Mouse (Mus musculus) myocyte (in vitro differentiated cells): Measurements from ENCODE around the gene Rbms1. TPM values are rescaled to one million over a fixed set of nuclear protein-coding genes. Genes with fewer than 3 reads are reported as not detected.

Source experiments
- H3K27me3 ChIP-seq: one replicate; pipeline ENCODE4 v1.6.1; 2011; ENCODE audit not compliant: control insufficient read depth, insufficient read depth, insufficient read length
- H3K36me3 ChIP-seq: one replicate; pipeline ENCODE4 v1.6.1; 2011; ENCODE audit not compliant: control insufficient read depth, insufficient read depth
- H3K4me2 ChIP-seq: one replicate; pipeline ENCODE4 v1.6.1; 2011; ENCODE audit warnings: low read depth, control low read depth
- H3K4me3 ChIP-seq: one replicate; pipeline ENCODE4 v1.5.1; 2011; ENCODE audit warnings: mild to moderate bottlenecking, control low read depth, moderate library complexity
- H3K79me2 ChIP-seq: one replicate; pipeline ENCODE4 v1.6.1; 2011; ENCODE audit not compliant: control insufficient read depth, insufficient read depth
- H3ac ChIP-seq: one replicate; pipeline ENCODE4 v1.6.1; 2011; ENCODE audit not compliant: control insufficient read depth, insufficient read length
- CEBPB ChIP-seq: IDR thresholded peaks from 2 replicates; pipeline ENCODE4 v1.6.1; 2011; ENCODE audit warnings: mild to moderate bottlenecking, moderate library complexity; ENCODE audit not compliant: poor library complexity, insufficient read depth, severe bottlenecking
- E2F4 ChIP-seq: IDR thresholded peaks from one replicate; pipeline ENCODE4 v1.6.1; 2011; ENCODE audit warnings: mild to moderate bottlenecking, control low read depth, moderate library complexity; ENCODE audit not compliant: insufficient read depth
- MAX ChIP-seq: IDR thresholded peaks from one replicate; pipeline ENCODE4 v1.6.1; 2011; ENCODE audit warnings: low read depth, mild to moderate bottlenecking, control low read depth
- MYOD1 ChIP-seq, 3 experiments: IDR thresholded peaks; one replicate each; pipeline ENCODE4 v1.6.1; 2011; ENCODE audit warnings: control low read depth in 2 of 3, low read depth in 2 of 3, mild to moderate bottlenecking in 2 of 3, moderate library complexity in 1 of 3; ENCODE audit not compliant: insufficient read length in 2 of 3, control insufficient read depth in 1 of 3
- MYOG ChIP-seq, 3 experiments: IDR thresholded peaks; one replicate each; pipeline ENCODE4 v1.6.1; 2011; ENCODE audit warnings: control low read depth in 2 of 3, low read depth in 2 of 3, mild to moderate bottlenecking in 2 of 3; ENCODE audit not compliant: insufficient read length in 2 of 3, control insufficient read depth in 1 of 3, insufficient read depth in 1 of 3
- POLR2A ChIP-seq: IDR thresholded peaks from one replicate; pipeline ENCODE4 v1.6.1; 2011; ENCODE audit warnings: low read depth, mild to moderate bottlenecking, control low read depth, moderate library complexity; ENCODE audit not compliant: insufficient read length
- POLR2AphosphoS2 ChIP-seq: IDR thresholded peaks from one replicate; pipeline ENCODE4 v1.6.1; 2011; ENCODE audit warnings: low read depth, control low read depth; ENCODE audit not compliant: insufficient read length
- REST ChIP-seq: IDR thresholded peaks from one replicate; pipeline ENCODE4 v1.6.1; 2011; ENCODE audit warnings: mild to moderate bottlenecking, control low read depth, moderate library complexity; ENCODE audit not compliant: insufficient read depth, insufficient read length
- SRF ChIP-seq: IDR thresholded peaks from one replicate; pipeline ENCODE4 v1.6.1; 2011; ENCODE audit warnings: low read depth; ENCODE audit not compliant: control insufficient read depth, insufficient read length
- TCF12 ChIP-seq: IDR thresholded peaks from one replicate; pipeline ENCODE4 v1.6.1; 2011; ENCODE audit warnings: mild to moderate bottlenecking, control low read depth; ENCODE audit not compliant: poor library complexity, insufficient read depth, severe bottlenecking
- TCF3 ChIP-seq: IDR thresholded peaks from one replicate; pipeline ENCODE4 v1.6.1; 2011; ENCODE audit warnings: low read depth, control low read depth; ENCODE audit not compliant: insufficient read length
- USF1 ChIP-seq: IDR thresholded peaks from one replicate; pipeline ENCODE4 v1.6.1; 2011; ENCODE audit warnings: low read depth, mild to moderate bottlenecking, control low read depth, moderate library complexity
- polyA plus RNA-seq: library from polyadenylated mRNA; unstranded; fragments of >200 nt; fragmentation: generic; extraction: Trizol; gene quantifications from one replicate; pipeline ENCODE4 v1.2.1, GENCODE M21; 2012; ENCODE audit warnings: missing spikeins

The Rbms1 gene
- polyA plus RNA-seq, 1 experiment: 34.8 TPM

DNA sequence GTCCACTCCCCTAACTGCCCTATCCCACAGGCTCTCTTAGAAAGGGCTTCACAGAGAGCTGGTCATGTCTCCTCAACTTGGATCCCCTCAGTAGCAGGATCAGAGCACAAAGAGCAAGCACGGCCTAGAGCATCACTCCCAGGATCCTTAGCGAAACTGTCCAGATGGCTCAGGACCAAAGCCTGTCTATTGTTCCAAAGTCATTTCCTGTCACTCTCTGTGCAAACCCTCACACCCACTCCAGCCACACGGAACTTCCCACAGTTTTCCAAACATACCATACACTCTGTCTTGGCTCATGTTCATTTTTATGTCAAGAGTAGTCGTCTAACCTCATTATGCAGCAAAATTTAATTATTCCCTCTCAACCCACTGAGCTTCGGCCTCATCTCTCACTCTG, 40.6 kb downstream of the Rbms1 start:
- H3ac ChIP-seq: no peak overlapping the region
- H3K4me3 ChIP-seq: no peak overlapping the region
- H3K4me2 ChIP-seq: no peak overlapping the region
- no peak for TF ChIP-seq MYOG (IDR thresholded peaks at IDR 0.05; ENCODE audit: control insufficient read depth in 1 of 3, insufficient read depth in 1 of 3, insufficient read length in 2 of 3, low read depth in 2 of 3)
- TF ChIP-seq POLR2AphosphoS2: no peak
- TF ChIP-seq POLR2A: no peak
- no peak for TF ChIP-seq MYOD1 (IDR thresholded peaks at IDR 0.05; ENCODE audit: control insufficient read depth in 1 of 3, insufficient read length in 2 of 3, low read depth in 2 of 3)
- no peak for TF ChIP-seq USF1
- TF ChIP-seq E2F4: no peak
- no peak for TF ChIP-seq CEBPB
- no peak for TF ChIP-seq MAX
- TF ChIP-seq TCF12: no peak
- no peak for TF ChIP-seq SRF
- no peaks in the 10 kb centered on the region for H3K27me3 ChIP-seq
- peaks cover 68% of the 10 kb centered on the region for H3K79me2 ChIP-seq
- H3K36me3 ChIP-seq: no peaks in the 10 kb centered on the region

GRCm38 (mm10) chr2:60920076-60920475, 42.9 kb downstream of the Rbms1 start:
- Histone ChIP-seq H3K4me3 (no peak overlapping the region), H3K36me3 (no peaks in the 10 kb centered on the region)
- TF ChIP-seq MAX (no peak), CEBPB (no peak), E2F4 (no peak), POLR2A (no peak), REST (no peak), SRF (no peak), TCF3 (no peak), MYOD1 (IDR thresholded peaks at IDR 0.05; ENCODE audit: control insufficient read depth in 1 of 3, insufficient read length in 2 of 3, low read depth in 2 of 3) (no peak), MYOG (IDR thresholded peaks at IDR 0.05; ENCODE audit: control insufficient read depth in 1 of 3, insufficient read depth in 1 of 3, insufficient read length in 2 of 3, low read depth in 2 of 3) (no peak), USF1 (no peak), TCF12 (no peak), POLR2AphosphoS2 (no peak)

DNA sequence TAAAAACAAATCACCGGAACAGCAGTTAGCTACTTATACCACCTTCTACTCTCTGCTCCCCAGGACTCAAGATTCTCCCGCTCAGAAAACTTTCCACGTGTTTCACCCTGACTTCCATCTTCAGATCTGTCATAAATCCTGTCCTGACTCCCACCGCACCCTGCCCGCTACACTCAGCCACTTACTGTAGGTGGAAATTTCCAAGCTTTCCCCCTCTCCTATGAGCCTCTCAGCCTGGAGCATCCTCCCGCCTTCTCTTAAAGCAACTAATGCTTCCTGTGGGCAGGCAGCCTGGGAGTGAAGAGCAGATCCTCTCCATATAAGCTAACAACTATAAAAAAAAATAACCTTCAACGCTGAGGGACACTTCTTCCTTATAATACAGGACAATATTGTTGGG, 44.6 kb downstream of the Rbms1 start:
- Histone ChIP-seq H3K4me2 (no peak overlapping the region), H3K27me3 (no peaks in the 10 kb centered on the region), H3ac (no peak overlapping the region), H3K79me2 (peaks cover 62% of the 10 kb centered on the region), H3K36me3 (peaks cover 5% of the 10 kb centered on the region), H3K4me3 (no peak overlapping the region)
- no peak for TF ChIP-seq REST
- no peak for TF ChIP-seq MAX
- no peak for TF ChIP-seq SRF
- no peak for TF ChIP-seq TCF12
- no peak for TF ChIP-seq USF1
- no peak for TF ChIP-seq MYOG (IDR thresholded peaks at IDR 0.05; ENCODE audit: control insufficient read depth in 1 of 3, insufficient read depth in 1 of 3, insufficient read length in 2 of 3, low read depth in 2 of 3)
- TF ChIP-seq MYOD1 (IDR thresholded peaks at IDR 0.05; ENCODE audit: control insufficient read depth in 1 of 3, insufficient read length in 2 of 3, low read depth in 2 of 3): no peak
- TF ChIP-seq TCF3: no peak
- no peak for TF ChIP-seq CEBPB
- no peak for TF ChIP-seq E2F4
- no peak for TF ChIP-seq POLR2AphosphoS2
- TF ChIP-seq POLR2A: no peak

More at GRCm38 (mm10) chr2:60920076-60920475, 42.9 kb downstream of the Rbms1 start:
- Histone ChIP-seq H3K27me3 (no peaks in the 10 kb centered on the region), H3K79me2 (peaks cover 65% of the 10 kb centered on the region), H3K4me2 (no peak overlapping the region), H3ac (no peak overlapping the region)

GRCm38 (mm10) chr2:60914524-60915280, 48.3 kb downstream of the Rbms1 start:
- no peak overlapping the region for H3K4me3 ChIP-seq
- H3ac ChIP-seq: no peak overlapping the region
- peaks cover 49% of the 10 kb centered on the region for H3K79me2 ChIP-seq
- H3K27me3 ChIP-seq: no peaks in the 10 kb centered on the region
- no peak overlapping the region for H3K4me2 ChIP-seq
- TF ChIP-seq POLR2A (no peak), TCF3 (no peak), TCF12 (no peak), MYOG (IDR thresholded peaks at IDR 0.05; ENCODE audit: control insufficient read depth in 1 of 3, insufficient read depth in 1 of 3, insufficient read length in 2 of 3, low read depth in 2 of 3) (no peak), POLR2AphosphoS2 (no peak), REST (no peak), MYOD1 (IDR thresholded peaks at IDR 0.05; ENCODE audit: control insufficient read depth in 1 of 3, insufficient read length in 2 of 3, low read depth in 2 of 3) (no peak), MAX (no peak), USF1 (no peak), SRF (no peak), E2F4 (no peak), CEBPB (no peak)
- peaks cover 5% of the 10 kb centered on the region for H3K36me3 ChIP-seq
